Mouse (Mus musculus) layer of hippocampus, adult 9-10 months (tissue): ENCODE data around the gene Tmem219.

ENCODE experiments used
- DNase-seq: peaks from one replicate; pipeline ENCODE4 v3.0.0; 2022; ENCODE audit warnings: low spot score

Gene Tmem219

DNA sequence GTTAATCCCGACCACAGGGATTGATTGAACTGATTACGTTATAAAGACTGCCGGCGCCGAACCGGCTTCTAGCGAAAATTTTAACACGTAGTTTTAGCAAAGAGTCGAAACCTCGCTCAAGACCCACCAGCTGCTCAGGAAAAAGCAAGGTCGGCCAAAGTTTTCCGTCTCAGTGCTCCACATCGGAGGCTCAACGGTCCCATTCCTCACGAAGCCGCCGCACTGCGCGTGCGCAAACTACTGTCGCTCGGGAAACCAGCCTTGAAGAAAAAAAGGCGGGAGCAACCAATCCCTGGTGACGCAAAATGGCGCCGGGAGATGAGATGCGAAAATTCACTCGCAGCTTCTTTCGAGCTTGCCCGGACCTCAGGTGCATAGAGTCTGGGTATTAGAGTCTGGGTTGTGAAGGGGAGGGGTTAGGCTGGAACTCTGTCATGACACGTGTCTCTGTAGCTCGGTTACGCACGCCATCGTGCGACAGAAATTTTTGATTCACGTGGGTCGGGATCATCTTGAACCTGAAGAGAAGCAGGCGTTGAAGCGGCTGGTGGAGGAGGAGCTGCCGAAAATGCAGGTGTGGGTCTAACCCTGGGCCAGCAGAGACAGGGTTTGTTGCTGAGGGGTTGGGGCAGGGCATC lies 60.5 kb downstream of the Tmem219 start, which contains the start of gene Ino80e:
TSS of gene Ino80e (minus strand) at position 231 of the 638 bp plus-strand sequence.
- DNase-seq, result peak; percentile 80

DNA sequence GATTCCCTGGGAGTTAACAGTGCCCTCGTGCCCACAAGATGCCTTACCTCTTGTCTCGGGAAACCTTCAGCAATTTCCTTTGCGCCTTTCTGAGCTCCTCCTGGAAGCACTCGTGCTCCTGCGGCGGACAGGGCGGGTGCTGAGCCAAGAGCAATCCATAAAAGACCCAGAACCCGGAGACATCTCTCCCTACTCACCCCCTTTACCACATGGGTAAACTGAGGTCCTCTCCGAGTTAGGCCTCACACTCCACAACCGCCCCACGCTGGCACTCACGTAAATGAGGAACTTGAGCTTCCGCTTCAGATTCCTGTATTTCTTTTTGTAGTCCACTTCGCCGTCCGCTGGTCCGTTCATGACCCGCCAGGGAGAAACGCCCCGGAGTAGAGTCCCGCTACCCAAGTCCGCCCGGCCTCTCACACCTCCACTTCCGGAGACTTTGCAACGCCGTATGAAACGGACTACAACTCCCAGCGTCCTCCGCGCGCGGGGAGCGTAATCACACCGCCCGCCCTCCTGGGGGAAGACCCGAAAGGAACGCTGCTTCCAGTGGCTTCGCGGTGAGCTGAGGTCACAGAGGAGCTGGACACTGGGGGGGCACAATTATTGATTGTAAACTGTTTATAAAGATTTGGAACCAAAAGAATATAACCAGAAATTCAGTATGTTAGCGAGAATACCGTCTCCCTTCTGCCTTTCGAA lies 61.1 kb downstream of the Tmem219 start, which contains the start of gene Hirip3:
TSS of gene Hirip3 (plus strand) at position 544 of the 702 bp plus-strand sequence.
- DNase-seq, result peak; percentile 78

DNA sequence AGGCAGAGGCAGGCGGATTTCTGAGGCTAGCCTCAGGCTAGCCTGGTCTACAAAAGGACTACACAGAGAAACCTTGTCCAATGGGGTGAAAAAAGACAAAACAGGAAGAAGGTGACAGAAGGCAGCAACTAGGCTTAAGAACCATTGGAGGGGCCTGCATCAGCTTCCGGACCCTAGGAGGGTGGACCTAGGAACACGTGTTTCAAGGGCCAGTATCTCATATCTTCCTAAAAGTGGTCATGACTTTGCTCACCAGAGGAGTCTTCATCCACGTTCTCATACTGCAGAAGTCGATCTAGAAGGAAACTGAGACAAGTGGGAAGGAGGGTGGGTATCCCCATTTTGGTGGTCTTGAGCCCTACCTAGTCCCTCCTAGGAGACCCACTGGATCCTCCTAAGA lies 61.7 kb downstream of the Tmem219 start:
- DNase-seq, result no peak

DNA sequence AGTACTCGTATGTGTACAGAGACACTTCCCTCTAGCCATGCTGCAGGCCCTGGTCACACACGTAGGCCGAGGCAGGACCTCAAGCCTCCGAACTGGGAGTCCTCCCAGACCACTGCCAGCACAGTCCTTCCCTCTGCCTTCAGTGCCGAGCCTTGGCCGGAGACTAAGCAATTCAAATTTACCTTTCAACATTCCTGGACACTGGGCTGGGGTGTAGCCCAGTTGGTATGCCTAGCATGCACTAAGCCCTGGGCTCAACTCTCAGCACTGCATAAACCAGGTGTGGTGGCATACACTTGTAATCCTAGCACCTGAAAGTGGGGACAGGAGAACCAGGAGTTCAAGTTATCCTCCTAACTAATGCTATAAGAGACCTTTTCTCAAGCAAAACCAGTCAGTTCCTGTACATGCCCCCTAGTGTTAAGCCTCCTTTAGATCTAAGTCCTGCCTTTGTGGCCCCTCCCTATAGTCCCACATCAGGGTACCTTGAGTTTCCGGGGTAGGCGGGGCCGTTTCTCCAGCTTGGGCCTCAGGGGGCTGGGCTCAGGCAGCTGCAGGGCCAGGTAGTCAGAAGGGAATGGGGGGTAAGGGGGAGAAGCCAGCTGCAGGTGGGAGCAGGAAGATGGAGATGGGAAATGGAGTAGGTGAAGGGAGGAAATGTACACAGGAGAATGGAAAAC lies 65.8 kb downstream of the Tmem219 start:
- DNase-seq, result no peak

DNA sequence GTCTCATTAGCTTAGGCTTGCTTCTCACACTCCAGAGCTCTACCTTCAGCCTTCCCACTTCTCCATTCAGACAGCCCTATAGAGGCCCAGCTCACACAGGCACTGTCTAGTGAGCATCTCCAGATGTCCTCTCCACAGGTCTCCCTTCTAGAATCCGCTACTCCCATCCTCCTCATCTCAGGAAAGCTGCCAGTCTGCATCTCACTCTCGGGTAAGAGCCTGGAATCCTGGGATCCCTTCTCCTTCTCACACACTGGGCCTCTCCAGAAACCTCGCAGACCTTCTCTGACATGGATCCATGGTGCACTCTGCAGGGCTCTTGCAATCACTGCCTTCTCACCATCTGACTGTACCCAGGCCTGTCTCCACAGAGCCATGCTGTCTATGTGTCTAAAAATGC lies 67.1 kb downstream of the Tmem219 start:
- no peak for DNase-seq

- DNase-seq, result no peak
These were observed 69.3 kb downstream of the Tmem219 start for GRCm38 (mm10) chr7:126853454-126853853.

GRCm38 (mm10) chr7:126851192-126851591 lies 71.5 kb downstream of the Tmem219 start:
- no peak for DNase-seq

DNA sequence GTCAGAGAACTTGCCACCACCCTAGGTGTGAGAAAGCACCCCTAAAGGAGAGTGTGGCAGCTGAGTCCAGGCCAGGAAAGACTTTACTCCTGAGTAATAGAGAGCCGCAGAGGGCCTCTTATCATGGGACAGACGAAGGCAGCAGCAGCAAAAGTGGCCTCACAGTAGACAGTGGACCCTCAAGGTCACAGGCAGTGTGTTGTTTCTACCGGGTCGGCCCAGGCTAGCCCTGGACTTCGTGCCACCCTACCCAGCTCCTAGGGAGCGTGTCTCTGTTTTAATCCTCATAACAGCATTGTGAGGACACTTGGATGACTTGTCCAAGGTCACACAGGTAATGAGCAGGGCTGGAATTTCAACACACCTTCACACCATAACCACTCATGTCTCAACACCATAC lies 72.6 kb downstream of the Tmem219 start:
- no peak for DNase-seq

DNA sequence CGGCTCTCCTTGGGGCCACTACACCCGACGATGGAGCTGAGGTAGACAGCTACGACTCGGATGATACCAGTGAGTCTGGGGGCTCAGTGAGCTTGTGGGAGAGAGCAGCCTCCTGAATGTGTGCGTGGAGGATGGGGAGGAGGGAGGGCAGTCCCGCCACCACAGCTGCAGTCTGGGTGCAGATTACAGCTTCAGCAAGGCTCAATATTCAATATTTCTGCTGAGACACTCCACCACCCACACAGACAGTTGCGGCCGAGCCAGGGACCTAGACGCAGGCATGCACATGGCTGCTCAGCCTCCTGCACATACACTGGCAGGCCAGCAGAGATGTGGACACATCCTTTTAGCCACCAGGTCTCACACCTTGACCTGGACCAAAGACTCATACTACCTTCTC lies 73.9 kb downstream of the Tmem219 start:
- no peak for DNase-seq

- DNase-seq, result no peak
These were observed 75.0 kb downstream of the Tmem219 start for GRCm38 (mm10) chr7:126847421-126848398.

GRCm38 (mm10) chr7:126847116-126847420 lies 75.6 kb downstream of the Tmem219 start, which contains the start of gene Doc2a:
Gene Doc2a, plus strand, starts transcription at chr7:126847416.
- no peak for DNase-seq

GRCm38 (mm10) chr7:126845516-126845915 lies 77.2 kb downstream of the Tmem219 start:
- no peak for DNase-seq

- DNase-seq, result no peak
These were observed 79.4 kb downstream of the Tmem219 start for GRCm38 (mm10) chr7:126843276-126843675.
